Mouse (Mus musculus): ENCODE data around the gene Gm21119.
"Not testable (repeated sequence)": the region's sequence is repeated elsewhere in the genome, so short reads cannot be mapped to it uniquely, and the experiment has no call there.

DNA sequence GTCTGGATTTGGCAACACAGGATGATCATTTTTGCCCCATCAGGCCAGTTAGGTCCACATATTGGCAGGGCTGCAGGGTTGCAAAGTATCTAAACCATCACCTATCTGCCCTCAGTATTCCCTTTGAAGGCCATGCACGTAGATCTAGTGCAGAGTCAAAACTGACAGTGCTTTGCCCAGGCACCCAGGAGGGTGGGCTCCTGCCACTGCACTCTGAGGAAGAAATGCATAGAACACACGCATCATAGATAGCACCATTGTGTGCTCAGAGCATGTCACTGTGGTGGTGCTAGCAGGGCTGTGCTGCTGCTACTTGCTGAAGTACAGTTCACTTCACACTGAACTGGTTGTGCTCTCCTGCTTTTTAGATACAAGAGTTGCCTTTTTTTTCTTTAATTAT, at the start of gene Gm21119:
- not testable (repeated sequence) for TF ChIP-seq CTCF, EP300 (IDR thresholded peaks at IDR 0.05; ENCODE audit: low read depth)

Measured in liver, embryonic 14.5 days (tissue).